Mouse (Mus musculus) lung, postnatal 25 days (tissue): ENCODE results near the gene Gm4301.
"Not testable (repeated sequence)": the region's sequence is repeated elsewhere in the genome, so short reads cannot be mapped to it uniquely, and the experiment has no call there.

Source experiments
- DNase-seq: peaks from one replicate; pipeline ENCODE4 v3.0.0; 2022; ENCODE audit warnings: low spot score

Gm4301 gene

DNA sequence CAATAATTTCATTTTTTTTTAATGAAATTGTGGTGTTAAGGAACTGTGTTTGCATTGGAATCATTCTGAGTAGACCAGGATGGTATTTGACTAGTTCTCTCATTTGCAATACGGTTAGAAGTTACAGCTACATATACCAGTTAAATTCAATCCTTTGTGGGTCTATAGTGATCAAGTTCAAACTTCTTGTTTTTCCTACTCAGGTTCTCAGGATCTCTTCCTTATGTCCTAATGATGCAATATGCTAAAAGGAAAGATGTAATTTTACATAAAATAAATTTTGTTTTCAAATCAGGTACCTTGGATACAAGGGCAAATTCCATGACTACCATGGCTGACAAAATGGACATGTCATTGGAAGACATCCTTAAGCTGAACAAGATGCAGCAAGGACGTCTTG, at the start of gene Gm4301:
Gene Gm4301 (plus strand): TSS at position 301 of the 400 bp plus-strand sequence.
- DNase-seq: not testable (repeated sequence)

- no peak for DNase-seq
Measured at GRCm38 (mm10) chr10:100296105-100296504, 39.4 kb upstream of the Gm4301 start.

- DNase-seq: not testable (repeated sequence)
Measured at GRCm38 (mm10) chr10:100300106-100300505, 35.4 kb upstream of the Gm4301 start.

DNA sequence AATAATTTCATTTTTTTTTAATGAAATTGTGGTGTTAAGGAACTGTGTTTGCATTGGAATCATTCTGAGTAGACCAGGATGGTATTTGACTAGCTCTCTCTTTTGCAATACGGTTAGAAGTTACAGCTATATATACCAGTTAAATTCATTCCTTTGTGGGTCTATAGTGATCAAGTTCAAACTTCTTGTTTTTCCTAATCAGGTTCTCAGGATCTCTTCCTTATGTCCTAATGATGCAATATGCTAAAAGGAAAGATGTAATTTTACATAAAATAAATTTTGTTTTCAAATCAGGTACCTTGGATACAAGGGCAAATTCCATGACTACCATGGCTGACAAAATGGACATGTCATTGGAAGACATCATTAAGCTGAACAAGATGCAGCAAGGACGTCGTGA, 5.1 kb downstream of the Gm4301 start, which contains the start of gene Gm4302:
Gene Gm4302 (plus strand): TSS at position 301 of the 400 bp plus-strand sequence.
- not testable (repeated sequence) for DNase-seq

DNA sequence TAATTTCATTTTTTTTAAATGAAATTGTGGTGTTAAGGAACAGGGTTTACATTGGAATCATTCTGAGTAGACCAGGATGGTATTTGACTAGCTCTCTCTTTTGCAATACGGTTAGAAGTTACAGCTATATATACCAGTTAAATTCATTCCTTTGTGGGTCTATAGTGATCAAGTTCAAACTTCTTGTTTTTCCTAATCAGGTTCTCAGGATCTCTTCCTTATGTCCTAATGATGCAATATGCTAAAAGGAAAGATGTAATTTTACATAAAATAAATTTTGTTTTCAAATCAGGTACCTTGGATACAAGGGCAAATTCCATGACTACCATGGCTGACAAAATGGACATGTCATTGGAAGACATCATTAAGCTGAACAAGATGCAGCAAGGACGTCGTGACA, 10.2 kb downstream of the Gm4301 start, which contains the start of gene Gm4303:
Gene Gm4303 (plus strand): TSS at position 301 of the 400 bp plus-strand sequence.
- not testable (repeated sequence) for DNase-seq

- not testable (repeated sequence) for DNase-seq
Measured at GRCm38 (mm10) chr10:100350793-100351192, 15.3 kb downstream of the Gm4301 start, which contains the start of gene Gm4305. TSS of gene Gm4305 (plus strand) at chr10:100351093.

DNA sequence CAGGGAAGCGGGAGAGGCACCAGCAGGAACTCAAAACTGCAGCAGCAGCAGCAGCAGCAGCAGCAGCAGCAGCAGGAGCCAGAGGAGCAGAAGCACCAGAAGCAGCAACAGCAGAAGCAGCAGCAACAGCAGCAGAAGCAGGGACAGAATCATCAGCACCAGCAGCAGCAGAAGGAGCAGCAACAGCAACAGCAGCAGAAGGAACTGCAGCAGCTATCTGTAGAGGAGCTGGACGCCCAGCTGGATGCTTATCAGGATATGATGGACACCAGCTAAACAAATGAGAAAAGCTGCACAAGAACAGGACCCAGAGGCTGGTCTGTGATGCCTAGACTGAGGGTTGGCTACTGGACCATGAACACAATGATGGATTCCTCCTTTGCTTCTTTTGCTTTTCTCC, 21.4 kb downstream of the Gm4301 start:
- DNase-seq: not testable (repeated sequence)

- not testable (repeated sequence) for DNase-seq
Measured at GRCm38 (mm10) chr10:100361038-100361437, 25.6 kb downstream of the Gm4301 start, which contains the start of gene Gm4307. TSS of gene Gm4307 (plus strand) at chr10:100361338.

DNA sequence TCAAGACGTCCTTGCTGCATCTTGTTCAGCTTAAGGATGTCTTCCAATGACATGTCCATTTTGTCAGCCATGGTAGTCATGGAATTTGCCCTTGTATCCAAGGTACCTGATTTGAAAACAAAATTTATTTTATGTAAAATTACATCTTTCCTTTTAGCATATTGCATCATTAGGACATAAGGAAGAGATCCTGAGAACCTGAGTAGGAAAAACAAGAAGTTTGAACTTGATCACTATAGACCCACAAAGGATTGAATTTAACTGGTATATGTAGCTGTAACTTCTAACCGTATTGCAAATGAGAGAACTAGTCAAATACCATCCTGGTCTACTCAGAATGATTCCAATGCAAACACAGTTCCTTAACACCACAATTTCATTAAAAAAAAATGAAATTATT, 47.0 kb downstream of the Gm4301 start, which contains the start of gene Gm4312:
Gene Gm4312 (minus strand): TSS at position 101 of the 400 bp plus-strand sequence.
- DNase-seq: not testable (repeated sequence)
